Mouse (Mus musculus): Measurements from ENCODE around the gene Gm6803.
"Not testable (repeated sequence)": the region's sequence is repeated elsewhere in the genome, so short reads cannot be mapped to it uniquely, and the experiment has no call there.

Gene Gm6803

GRCm38 (mm10) chr12:88018671-88019070 is at the start of gene Gm6803:
Gm6803 (minus strand) TSS chr12:88018771.
- not testable (repeated sequence) for DNase-seq (ENCODE audit: low read depth)

- not testable (repeated sequence) for DNase-seq (ENCODE audit: low read depth)
Measured at GRCm38 (mm10) chr12:88045226-88045625, 26.7 kb upstream of the Gm6803 start.

- not testable (repeated sequence) for DNase-seq (ENCODE audit: low read depth)
Measured at GRCm38 (mm10) chr12:88039703-88040102, 21.1 kb upstream of the Gm6803 start.

- not testable (repeated sequence) for DNase-seq (ENCODE audit: low read depth)
Measured at GRCm38 (mm10) chr12:88039062-88039461, 20.5 kb upstream of the Gm6803 start.

GRCm38 (mm10) chr12:88032250-88032649 is 13.7 kb upstream of the Gm6803 start:
- not testable (repeated sequence) for DNase-seq (ENCODE audit: low read depth)

- DNase-seq (ENCODE audit: low read depth): not testable (repeated sequence)
Measured at GRCm38 (mm10) chr12:88026704-88027103, 8.1 kb upstream of the Gm6803 start, which contains the start of gene Gm2056. Gm2056 (plus strand) TSS chr12:88027004.

GRCm38 (mm10) chr12:88011548-88011947 is 7.0 kb downstream of the Gm6803 start, which contains the start of gene Gm2075:
Gm2075 (plus strand) TSS chr12:88011848.
- not testable (repeated sequence) for DNase-seq (ENCODE audit: low read depth)

- not testable (repeated sequence) for DNase-seq (ENCODE audit: low read depth)
Measured at GRCm38 (mm10) chr12:88004118-88004517, 14.5 kb downstream of the Gm6803 start.

- DNase-seq (ENCODE audit: low read depth): not testable (repeated sequence)
Measured at GRCm38 (mm10) chr12:87984000-87984399, 34.6 kb downstream of the Gm6803 start.
